Mouse (Mus musculus): ENCODE data around the gene Esp34.

Gene Esp34

DNA sequence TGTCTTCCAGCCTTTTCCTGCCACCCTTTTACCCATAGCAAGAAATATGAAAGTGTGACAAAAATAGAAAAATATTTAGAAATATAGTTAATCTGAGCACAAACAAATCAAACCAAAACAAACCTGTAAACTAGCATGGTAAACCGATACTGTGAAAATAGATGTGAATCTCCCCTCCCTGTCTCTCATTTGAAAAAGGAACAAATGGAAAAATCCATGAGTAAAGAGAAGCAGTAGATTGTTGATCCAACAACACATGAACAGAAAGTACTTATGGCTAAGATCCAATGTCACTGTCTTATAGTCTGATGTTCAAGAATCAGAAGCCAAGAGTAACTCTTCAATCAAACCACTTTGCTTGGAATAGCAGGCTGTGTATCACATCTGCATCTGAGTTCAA lies at the start of gene Esp34:
Gene Esp34, plus strand, starts transcription at position 301 of the 400 bp plus-strand sequence.
- DNase-seq (ENCODE audit: low spot score), result no peak

- DNase-seq (ENCODE audit: low spot score), result no peak
These were observed 8.5 kb downstream of the Esp34 start for GRCm38 (mm10) chr17:38562527-38562926.

Data from left cerebral cortex, adult 11 months (tissue).